Mouse (Mus musculus): ENCODE data around the gene Cbx7. TPM values are rescaled to one million over a fixed set of nuclear protein-coding genes. Genes with fewer than 3 reads are reported as not detected.
A peak's percentile ranks its signal among the peaks of the same experiment; 100 is the strongest.

Cbx7 gene
- polyA plus RNA-seq, 1 experiment from 2014 or later: 1.5 TPM

GRCm38 (mm10) chr15:80009421-80010181, 38.7 kb upstream of the Cbx7 start:
- Histone ChIP-seq H3K9ac (ENCODE audit: low read length) (no peak overlapping the region), H3K4me1 (ENCODE audit: control insufficient read depth in 2 of 2, insufficient read depth in 2 of 2, low read length in 2 of 2) (peaks cover 20 to 49% of the 10 kb centered on the region in 2 experiments), H3K4me3 (ENCODE audit: control insufficient read depth in 1 of 2, insufficient read depth in 1 of 2, low read depth in 1 of 2, low read length in 2 of 2) (no peak overlapping the region), H3K27me3 (ENCODE audit: control insufficient read depth, insufficient read depth, low read length) (peaks cover 41% of the 10 kb centered on the region), H3K4me2 (ENCODE audit: low read length) (no peak overlapping the region), H3K9me3 (ENCODE audit: control insufficient read depth, low read length) (no peaks in the 10 kb centered on the region), H3K36me3 (ENCODE audit: control insufficient read depth, insufficient read depth, low read length) (no peaks in the 10 kb centered on the region), H3K27ac (replicated peaks in 1 of 2; ENCODE audit: control insufficient read depth in 1 of 2, insufficient read depth in 1 of 2, low read depth in 2 of 2, low read length in 2 of 2) (no peak overlapping the region)
- ATAC-seq (ENCODE audit: insufficient number of reproducible peaks, insufficient read depth, low FRiP score, low read depth): no peak
- WGBS: 54% methylated on average over 12 of the region's 12 CpGs

- Histone ChIP-seq H3K9me3 (ENCODE audit: control insufficient read depth, low read length) (no peaks in the 10 kb centered on the region), H3K4me2 (ENCODE audit: low read length) (no peak overlapping the region), H3K27ac (replicated peaks in 1 of 2; ENCODE audit: control insufficient read depth in 1 of 2, insufficient read depth in 1 of 2, low read depth in 2 of 2, low read length in 2 of 2) (no peak overlapping the region), H3K4me1 (ENCODE audit: control insufficient read depth in 2 of 2, insufficient read depth in 2 of 2, low read length in 2 of 2) (peaks cover 29 to 54% of the 10 kb centered on the region in 2 experiments), H3K36me3 (ENCODE audit: control insufficient read depth, insufficient read depth, low read length) (no peaks in the 10 kb centered on the region), H3K4me3 (ENCODE audit: control insufficient read depth in 1 of 2, insufficient read depth in 1 of 2, low read depth in 1 of 2, low read length in 2 of 2) (no peak overlapping the region), H3K9ac (ENCODE audit: low read length) (no peak overlapping the region), H3K27me3 (ENCODE audit: control insufficient read depth, insufficient read depth, low read length) (peaks cover 32% of the 10 kb centered on the region)
- no peak for ATAC-seq (ENCODE audit: insufficient number of reproducible peaks, insufficient read depth, low FRiP score, low read depth)
- WGBS: 88% methylated on average over 6 of the region's 6 CpGs
Observed at GRCm38 (mm10) chr15:80008461-80008860, 37.5 kb upstream of the Cbx7 start.

GRCm38 (mm10) chr15:80006156-80006555, 35.2 kb upstream of the Cbx7 start:
- Histone ChIP-seq H3K4me1 (ENCODE audit: control insufficient read depth in 2 of 2, insufficient read depth in 2 of 2, low read length in 2 of 2) (peaks cover 32 to 40% of the 10 kb centered on the region in 2 experiments), H3K4me3 (ENCODE audit: control insufficient read depth in 1 of 2, insufficient read depth in 1 of 2, low read depth in 1 of 2, low read length in 2 of 2) (no peak overlapping the region), H3K27me3 (ENCODE audit: control insufficient read depth, insufficient read depth, low read length) (peaks cover 10% of the 10 kb centered on the region), H3K27ac (replicated peaks in 1 of 2; ENCODE audit: control insufficient read depth in 1 of 2, insufficient read depth in 1 of 2, low read depth in 2 of 2, low read length in 2 of 2) (peak overlapping the region; percentile 24 to 69; a peak in 3 of 4 replicates), H3K36me3 (ENCODE audit: control insufficient read depth, insufficient read depth, low read length) (no peaks in the 10 kb centered on the region), H3K4me2 (ENCODE audit: low read length) (peak overlapping the region; percentile 30), H3K9ac (ENCODE audit: low read length) (peak overlapping the region; percentile 7; the same call in 1 of the 2 replicates), H3K9me3 (ENCODE audit: control insufficient read depth, low read length) (no peaks in the 10 kb centered on the region)
- ATAC-seq (ENCODE audit: insufficient number of reproducible peaks, insufficient read depth, low FRiP score, low read depth): peak; percentile 60
- 6% methylated on average over 7 of the region's 7 CpGs for WGBS

- peak overlapping the region; percentile 7; the same call in 1 of the 2 replicates for H3K9ac ChIP-seq (ENCODE audit: low read length)
- peaks cover 4% of the 10 kb centered on the region for H3K27me3 ChIP-seq (ENCODE audit: control insufficient read depth, insufficient read depth, low read length)
- 74% methylated on average over 10 of the region's 10 CpGs for WGBS
- peak overlapping the region; percentile 30 for H3K4me2 ChIP-seq (ENCODE audit: low read length)
- H3K4me1 ChIP-seq (ENCODE audit: control insufficient read depth in 2 of 2, insufficient read depth in 2 of 2, low read length in 2 of 2): peaks cover 35 to 42% of the 10 kb centered on the region in 2 experiments
- no peaks in the 10 kb centered on the region for H3K9me3 ChIP-seq (ENCODE audit: control insufficient read depth, low read length)
- no peak for ATAC-seq (ENCODE audit: insufficient number of reproducible peaks, insufficient read depth, low FRiP score, low read depth)
- H3K36me3 ChIP-seq (ENCODE audit: control insufficient read depth, insufficient read depth, low read length): no peaks in the 10 kb centered on the region
- H3K27ac ChIP-seq (replicated peaks in 1 of 2; ENCODE audit: control insufficient read depth in 1 of 2, insufficient read depth in 1 of 2, low read depth in 2 of 2, low read length in 2 of 2): peak overlapping the region; percentile 22 to 69; a peak in 2 of 4 replicates
- no peak overlapping the region for H3K4me3 ChIP-seq (ENCODE audit: control insufficient read depth in 1 of 2, insufficient read depth in 1 of 2, low read depth in 1 of 2, low read length in 2 of 2)
Observed at GRCm38 (mm10) chr15:80005436-80005835, 34.5 kb upstream of the Cbx7 start.

- Histone ChIP-seq H3K9ac (ENCODE audit: low read length) (peak overlapping the region; percentile 31; the same call in 1 of the 2 replicates), H3K36me3 (ENCODE audit: control insufficient read depth, insufficient read depth, low read length) (no peaks in the 10 kb centered on the region), H3K4me1 (ENCODE audit: control insufficient read depth in 2 of 2, insufficient read depth in 2 of 2, low read length in 2 of 2) (peaks cover 35 to 42% of the 10 kb centered on the region in 2 experiments), H3K27me3 (ENCODE audit: control insufficient read depth, insufficient read depth, low read length) (no peaks in the 10 kb centered on the region), H3K4me2 (ENCODE audit: low read length) (peak overlapping the region; percentile 24; the same call in 1 of the 2 replicates), H3K27ac (replicated peaks in 1 of 2; ENCODE audit: control insufficient read depth in 1 of 2, insufficient read depth in 1 of 2, low read depth in 2 of 2, low read length in 2 of 2) (peak overlapping the region; percentile 22 to 69; a peak in 3 of 4 replicates), H3K4me3 (ENCODE audit: control insufficient read depth in 1 of 2, insufficient read depth in 1 of 2, low read depth in 1 of 2, low read length in 2 of 2) (no peak overlapping the region), H3K9me3 (ENCODE audit: control insufficient read depth, low read length) (no peaks in the 10 kb centered on the region)
- ATAC-seq (ENCODE audit: insufficient number of reproducible peaks, insufficient read depth, low FRiP score, low read depth): peak; percentile 33
- WGBS: 19% methylated on average over 13 of the region's 14 CpGs
Observed at GRCm38 (mm10) chr15:80004644-80005340, 33.9 kb upstream of the Cbx7 start.

- Histone ChIP-seq H3K4me3 (ENCODE audit: control insufficient read depth in 1 of 2, insufficient read depth in 1 of 2, low read depth in 1 of 2, low read length in 2 of 2) (no peak overlapping the region), H3K36me3 (ENCODE audit: control insufficient read depth, insufficient read depth, low read length) (0 out of 2 replicates have a peak, but pooled peaks cover 4% of the 10 kb centered on the region), H3K4me2 (ENCODE audit: low read length) (no peak overlapping the region), H3K27me3 (ENCODE audit: control insufficient read depth, insufficient read depth, low read length) (no peaks in the 10 kb centered on the region; the same call in 1 of the 2 replicates), H3K27ac (replicated peaks in 1 of 2; ENCODE audit: control insufficient read depth in 1 of 2, insufficient read depth in 1 of 2, low read depth in 2 of 2, low read length in 2 of 2) (peak overlapping the region in 1 of 2 experiments; percentile 69; a peak in 2 of 4 replicates), H3K9me3 (ENCODE audit: control insufficient read depth, low read length) (no peaks in the 10 kb centered on the region), H3K9ac (ENCODE audit: low read length) (no peak overlapping the region; the same call in 1 of the 2 replicates), H3K4me1 (ENCODE audit: control insufficient read depth in 2 of 2, insufficient read depth in 2 of 2, low read length in 2 of 2) (peaks cover 35 to 42% of the 10 kb centered on the region in 2 experiments)
- 54% methylated on average over 2 of the region's 2 CpGs for WGBS
- no peak for ATAC-seq (ENCODE audit: insufficient number of reproducible peaks, insufficient read depth, low FRiP score, low read depth)
Observed at GRCm38 (mm10) chr15:80003581-80003980, 32.7 kb upstream of the Cbx7 start.

- WGBS: 89% methylated on average over 23 of the region's 23 CpGs
- peaks cover 34 to 39% of the 10 kb centered on the region in 2 experiments for H3K4me1 ChIP-seq (ENCODE audit: control insufficient read depth in 2 of 2, insufficient read depth in 2 of 2, low read length in 2 of 2)
- H3K27ac ChIP-seq (replicated peaks in 1 of 2; ENCODE audit: control insufficient read depth in 1 of 2, insufficient read depth in 1 of 2, low read depth in 2 of 2, low read length in 2 of 2): no peak overlapping the region
- H3K4me2 ChIP-seq (ENCODE audit: low read length): no peak overlapping the region
- H3K36me3 ChIP-seq (ENCODE audit: control insufficient read depth, insufficient read depth, low read length): 0 out of 2 replicates have a peak, but pooled peaks cover 7% of the 10 kb centered on the region
- no peak for ATAC-seq (ENCODE audit: insufficient number of reproducible peaks, insufficient read depth, low FRiP score, low read depth)
- H3K9ac ChIP-seq (ENCODE audit: low read length): no peak overlapping the region
- H3K4me3 ChIP-seq (ENCODE audit: control insufficient read depth in 1 of 2, insufficient read depth in 1 of 2, low read depth in 1 of 2, low read length in 2 of 2): no peak overlapping the region
- no peaks in the 10 kb centered on the region for H3K9me3 ChIP-seq (ENCODE audit: control insufficient read depth, low read length)
- H3K27me3 ChIP-seq (ENCODE audit: control insufficient read depth, insufficient read depth, low read length): no peaks in the 10 kb centered on the region; the same call in 1 of the 2 replicates
Observed at GRCm38 (mm10) chr15:80001601-80002000, 30.7 kb upstream of the Cbx7 start.

Measured in heart, embryonic 14.5 days (tissue).